Mouse (Mus musculus) kidney, postnatal 0 days (tissue): ENCODE data around the gene Ccl2. TPM values are rescaled to one million over a fixed set of nuclear protein-coding genes. Genes with fewer than 3 reads are reported as not detected.

Experiments used
- ATAC-seq: fragments of 200-750 bp; cut with Nextera tagmentation; replicated peaks from 2 replicates; pipeline ENCODE4 v1.8.0; 2017; ENCODE audit warnings: low read depth, moderate number of reproducible peaks, moderate TSS enrichment, moderate library complexity; ENCODE audit not compliant: low FRiP score
- DNase-seq: peaks from one replicate; pipeline ENCODE4 v3.0.0-alpha.2; 2016; ENCODE audit warnings: low spot score
- H3K27ac ChIP-seq: fragments of 300-500 bp; sonication (generic); 2 replicates; pipeline ENCODE4 v1.5.1; 2014; ENCODE audit warnings: mild to moderate bottlenecking
- H3K27me3 ChIP-seq: fragments of 300-500 bp; sonication (generic); 2 replicates; pipeline ENCODE4 v1.6.1; 2014; ENCODE audit warnings: low read length, mixed read lengths; ENCODE audit not compliant: insufficient read depth
- H3K36me3 ChIP-seq: fragments of 300-500 bp; sonication (generic); 2 replicates; pipeline ENCODE4 v1.6.1; 2014; ENCODE audit warnings: low read length, mixed read lengths; ENCODE audit not compliant: insufficient read depth
- H3K4me1 ChIP-seq: fragments of 300-500 bp; sonication (generic); replicated peaks from 2 replicates; pipeline ENCODE4 v1.6.1; 2014; ENCODE audit warnings: antibody characterized with exemption, low read length, mixed read lengths; ENCODE audit not compliant: insufficient read depth
- H3K4me2 ChIP-seq: fragments of 300-500 bp; sonication (generic); 2 replicates; pipeline ENCODE4 v1.6.1; 2014; ENCODE audit warnings: mild to moderate bottlenecking, low read length, moderate library complexity, mixed read lengths
- H3K4me3 ChIP-seq: fragments of 300-500 bp; sonication (generic); replicated peaks from 2 replicates; pipeline ENCODE4 v1.5.1; 2014; ENCODE audit warnings: low read depth, low read length
- H3K9ac ChIP-seq: fragments of 300-500 bp; sonication (generic); 2 replicates; pipeline ENCODE4 v1.6.1; 2014; ENCODE audit warnings: low read depth, low read length
- H3K9me3 ChIP-seq: fragments of 300-500 bp; sonication (generic); replicated peaks from 2 replicates; pipeline ENCODE4 v1.6.1; 2016; ENCODE audit warnings: low read length, inconsistent platforms, mixed read lengths
- CTCF ChIP-seq: IDR thresholded peaks from 2 replicates; pipeline ENCODE4 v1.5.1; 2016; ENCODE audit warnings: antibody characterized with exemption, low read depth, mild to moderate bottlenecking, moderate library complexity
- WGBS: fragments of 180-500 bp; shearing (Covaris S2); extraction: QIAGEN DNeasy Blood & Tissue Kit; methylation state at CpG from one replicate; pipeline ENCODE4 v1.1.7; 2014; 5-methylcytosine and 5-hydroxymethylcytosine counted together
- polyA plus RNA-seq: library from polyadenylated mRNA; unstranded; fragments of >200 nt; fragmentation: Nextera tagmentation; extraction: Ambion mirVana; gene quantifications from 2 replicates; pipeline ENCODE4 v1.2.1, GENCODE M21; 2015

Gene Ccl2
- polyA plus RNA-seq, 1 experiment from 2014 or later: 2.4 TPM

GRCm38 (mm10) chr11:82032678-82033344, 2.6 kb upstream of the Ccl2 start:
- TF ChIP-seq CTCF: no peak
- DNase-seq (peak; percentile 87), ATAC-seq (no peak)
- 40% methylated on average over 8 of the region's 8 CpGs for WGBS
- Histone ChIP-seq H3K9ac (no peak overlapping the region), H3K9me3 (no peaks in the 10 kb centered on the region), H3K4me3 (no peak overlapping the region), H3K36me3 (no peaks in the 10 kb centered on the region), H3K27ac (0 out of 2 replicates have a peak overlapping the region, but pooled peaks have one; percentile 27), H3K27me3 (no peaks in the 10 kb centered on the region), H3K4me2 (no peak overlapping the region), H3K4me1 (peaks cover 3% of the 10 kb centered on the region; the same call in 1 of the 2 replicates)

- WGBS: 82% methylated on average over 7 of the region's 7 CpGs
These were observed 925 bp upstream of the Ccl2 start for GRCm38 (mm10) chr11:82034446-82034845.

GRCm38 (mm10) chr11:82035857-82036256, 486 bp downstream of the Ccl2 start:
- 78% methylated on average over 2 of the region's 2 CpGs for WGBS
- Histone ChIP-seq H3K9ac (no peak overlapping the region), H3K4me3 (no peak overlapping the region), H3K36me3 (no peaks in the 10 kb centered on the region), H3K4me1 (peaks cover 3% of the 10 kb centered on the region; the same call in 1 of the 2 replicates), H3K4me2 (no peak overlapping the region), H3K9me3 (no peaks in the 10 kb centered on the region), H3K27me3 (no peaks in the 10 kb centered on the region), H3K27ac (no peak overlapping the region)
- TF ChIP-seq CTCF: no peak
- ATAC-seq: no peak
- no peak for DNase-seq

More at GRCm38 (mm10) chr11:82034446-82034845, 925 bp upstream of the Ccl2 start:
- Histone ChIP-seq H3K4me2 (no peak overlapping the region), H3K27me3 (no peaks in the 10 kb centered on the region), H3K27ac (no peak overlapping the region), H3K9me3 (no peaks in the 10 kb centered on the region), H3K9ac (no peak overlapping the region), H3K4me1 (peaks cover 3% of the 10 kb centered on the region; the same call in 1 of the 2 replicates), H3K4me3 (no peak overlapping the region), H3K36me3 (no peaks in the 10 kb centered on the region)
- ATAC-seq (no peak), DNase-seq (no peak)
- TF ChIP-seq CTCF: no peak

- TF ChIP-seq CTCF: peak; percentile 47; the same call in 1 of the 2 replicates
- no peaks in the 10 kb centered on the region for H3K4me1 ChIP-seq
- no peaks in the 10 kb centered on the region for H3K36me3 ChIP-seq
- DNase-seq (peak; percentile 51), ATAC-seq (no peak)
- H3K4me2 ChIP-seq: no peak within 1 kb of the TSS
- no peaks in the 10 kb centered on the region for H3K27me3 ChIP-seq
- H3K27ac ChIP-seq: no peak within 1 kb of the TSS
- 19% methylated on average over 2 of the region's 2 CpGs for whole genome bisulfite sequencing
- H3K9me3 ChIP-seq: no peaks in the 10 kb centered on the region
- no peak within 1 kb of the TSS for H3K9ac ChIP-seq
- no peak within 1 kb of the TSS for H3K4me3 ChIP-seq
These were observed 3.2 kb downstream of the Ccl2 start, which contains the start of gene Gm17268 for GRCm38 (mm10) chr11:82038535-82038934. Gene Gm17268, minus strand, starts transcription at chr11:82038562.

GRCm38 (mm10) chr11:82039132-82039660, 3.8 kb downstream of the Ccl2 start:
- H3K36me3 ChIP-seq: no peaks in the 10 kb centered on the region
- H3K27ac ChIP-seq: no peak overlapping the region
- no peak overlapping the region for H3K4me3 ChIP-seq
- no peak for DNase-seq
- no peak overlapping the region for H3K9ac ChIP-seq
- TF ChIP-seq CTCF: no peak
- no peak for ATAC-seq
- 42% methylated on average over 3 of the region's 3 CpGs for WGBS
- H3K4me2 ChIP-seq: no peak overlapping the region
- no peaks in the 10 kb centered on the region for H3K9me3 ChIP-seq
- H3K4me1 ChIP-seq: no peaks in the 10 kb centered on the region
- H3K27me3 ChIP-seq: no peaks in the 10 kb centered on the region

- TF ChIP-seq CTCF: no peak
- ATAC-seq (no peak), DNase-seq (no peak)
- H3K4me3 ChIP-seq: no peak overlapping the region
- no peak overlapping the region for H3K9ac ChIP-seq
- no peak overlapping the region for H3K4me2 ChIP-seq
- H3K27ac ChIP-seq: no peak overlapping the region
- WGBS: 81% methylated on average over 4 of the region's 4 CpGs
- H3K9me3 ChIP-seq: no peaks in the 10 kb centered on the region
- H3K4me1 ChIP-seq: no peaks in the 10 kb centered on the region
- H3K36me3 ChIP-seq: no peaks in the 10 kb centered on the region
- no peaks in the 10 kb centered on the region for H3K27me3 ChIP-seq
These were observed 6.3 kb downstream of the Ccl2 start for GRCm38 (mm10) chr11:82041671-82042080.
